In the genomic region with DNA sequence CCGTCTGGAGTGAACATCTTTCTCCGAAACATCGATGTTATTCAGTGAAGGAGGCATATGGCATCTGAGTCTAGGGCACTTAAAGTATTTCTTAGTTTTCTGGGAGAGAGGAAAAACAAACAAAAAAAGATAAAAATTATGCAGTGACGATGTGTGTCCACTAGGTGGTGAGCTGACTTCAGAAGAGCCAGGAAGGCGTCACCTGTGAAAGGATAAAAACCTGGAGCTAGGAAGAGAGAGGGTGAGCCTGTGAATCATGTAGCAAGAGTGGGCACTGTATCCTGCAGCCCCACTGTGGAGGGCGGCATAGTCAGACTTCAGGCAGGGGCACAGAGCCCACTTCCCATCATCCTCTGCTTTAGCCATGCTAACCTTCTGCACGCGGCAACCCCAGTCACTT, we compare ENCODE assay signal across 11 mouse cellular contexts. TPM values are rescaled to one million over a fixed set of nuclear protein-coding genes. Genes with fewer than 3 reads are reported as not detected.
A peak's percentile ranks its signal among the peaks of the same experiment; 100 is the strongest.
DNase-seq lines count a peak whose midpoint lies in the region; ATAC-seq and TF ChIP-seq lines count a peak whose summit lies in the region.
"Had no signal": no experiment of that assay in that cellular context is flagged by ENCODE, and none has a peak within 500 bp of the region (broad histone marks: within the 10 kb centered on the region; RNA-seq: fewer than 3 reads in every experiment).

No protein-coding gene starts in this region.

- peak; percentile 91 for TF ChIP-seq CTCF in layer of hippocampus, adult 2 months (conservative IDR thresholded peaks at IDR 0.05)

- H3K27ac ChIP-seq in layer of hippocampus, adult 2 months: no peak overlapping the region
- H3K27ac ChIP-seq: lung, embryonic 15.5 days had no signal

- peak; percentile 5 for DNase-seq in CD4-positive, CD25-positive, alpha-beta regulatory T cell, adult 2 months (ENCODE audit: low read depth, low spot score)
- peak in 1 of 2 experiments; percentile 39 for DNase-seq in layer of hippocampus, adult 2 months (ENCODE audit: low spot score in 2 of 2)
- no peak for DNase-seq in layer of hippocampus, adult 11-12 months (ENCODE audit: low spot score)
- DNase-seq in ES-CJ7 (ENCODE audit: low read depth, low spot score): peak; percentile 56
- peak; percentile 7 for DNase-seq in induced T-regulatory cell, adult 2 months (ENCODE audit: low read depth)
- DNase-seq in layer of hippocampus, adult 8-10 months (ENCODE audit: low spot score in 2 of 2): no peak
- no peak for DNase-seq in yolk sac, embryonic 10.5 days (ENCODE audit: low spot score)
- DNase-seq: thymus, postnatal 25 days had no signal

- no peak for ATAC-seq in CD4-positive, CD25-positive, alpha-beta regulatory T cell, adult 4 months

- no peak overlapping the region for H3K4me3 ChIP-seq in layer of hippocampus, adult 2 months
- H3K4me3 ChIP-seq: heart, embryonic 12.5 days; lung, embryonic 15.5 days had no signal

RNA-seq across cellular contexts. Expression of a gene that starts 37.9 kb away (rescaled TPM):
- not detected for polyA plus RNA-seq in CD4-positive, CD25-positive, alpha-beta regulatory T cell, adult 4 months (2017; shearing (Covaris generic))
- total RNA-seq in layer of hippocampus, adult 2 months (2021): not detected
- not detected for total RNA-seq in layer of hippocampus, adult 8-10 months (2022)
- polyA plus RNA-seq: heart, embryonic 12.5 days; lung, embryonic 15.5 days had no signal

RNA-seq across cellular contexts. Expression of a gene that starts 58.0 kb away (rescaled TPM):
- polyA plus RNA-seq in CD4-positive, CD25-positive, alpha-beta regulatory T cell, adult 4 months (2017; shearing (Covaris generic)): not detected
- total RNA-seq in layer of hippocampus, adult 2 months (2021): 100 to 1,000 TPM; 239 to 255 TPM
- total RNA-seq in layer of hippocampus, adult 8-10 months (2022): 100 to 1,000 TPM; 184 to 219 (median 213) TPM

Comparison
In these comparisons a context has a peak if more than half of its experiments do, and no peak if none do; other contexts are left out.
1. DNase-seq: peak in CD4-positive, CD25-positive, alpha-beta regulatory T cell, adult 2 months (single experiment), ES-CJ7 (single experiment) and induced T-regulatory cell, adult 2 months (single experiment); none in layer of hippocampus, adult 11-12 months (single experiment), layer of hippocampus, adult 8-10 months (0 of 2) and yolk sac, embryonic 10.5 days (single experiment).